Mouse (Mus musculus): ENCODE measurements around the gene Hspd1. TPM values are rescaled to one million over a fixed set of nuclear protein-coding genes. Genes with fewer than 3 reads are reported as not detected.

Gene Hspd1
- polyA plus RNA-seq, 1 experiment, result 38.9 TPM

DNA sequence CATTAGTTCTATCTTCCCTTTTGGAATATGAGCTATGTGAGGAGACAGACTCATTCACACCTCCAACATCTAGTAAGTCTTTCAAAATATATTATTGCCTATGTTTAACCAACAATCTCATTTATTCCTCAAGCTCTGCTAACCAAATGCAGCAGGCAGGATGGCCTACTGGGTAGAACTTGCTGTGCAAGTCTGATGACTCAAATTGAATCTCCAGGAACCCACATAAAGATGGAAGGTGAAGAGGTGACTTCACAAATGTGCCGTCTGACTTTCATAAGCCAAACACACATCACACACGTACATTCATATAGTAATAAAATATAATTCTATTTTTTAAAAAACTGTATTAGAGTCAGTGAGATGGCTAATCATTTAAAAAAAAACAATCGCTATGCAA lies 36.4 kb downstream of the Hspd1 start:
- WGBS, result 52% methylated on average over 3 of the region's 3 CpGs
- no peak for DNase-seq (ENCODE audit: low read depth, low spot score)

DNA sequence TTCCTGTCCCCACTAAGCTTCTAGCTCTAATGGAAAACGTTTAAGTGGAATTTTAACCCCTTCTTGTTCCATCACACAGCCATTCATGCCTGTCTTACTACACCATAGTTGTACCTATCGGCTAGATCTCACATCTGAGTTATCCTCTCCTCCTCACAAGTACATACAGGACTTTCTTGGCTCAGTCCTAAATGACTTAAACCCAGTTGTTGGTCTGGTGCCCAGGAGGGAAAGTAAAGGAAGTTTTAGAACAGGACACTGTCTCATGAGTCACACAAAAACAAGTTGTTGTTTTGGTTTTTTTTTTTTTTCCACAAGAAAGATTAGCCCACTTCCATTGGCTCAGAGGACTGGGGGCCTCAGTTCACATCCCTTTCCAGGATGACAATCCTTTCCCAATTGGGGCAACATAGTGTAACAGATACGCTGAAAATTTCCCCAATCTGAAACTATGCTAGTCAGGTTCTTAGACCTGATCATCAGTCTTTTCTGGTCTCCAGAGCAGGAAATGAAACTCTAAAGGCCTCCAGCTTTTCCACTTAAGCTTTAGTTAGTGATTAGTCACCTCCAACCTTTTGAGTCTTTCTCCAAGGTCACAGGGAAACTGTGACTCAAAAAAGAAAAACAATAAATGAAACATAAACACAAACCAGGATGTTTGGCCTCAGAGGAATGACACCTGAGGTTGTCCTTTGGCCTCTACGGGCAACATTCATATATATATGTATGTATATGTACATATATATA lies 39.0 kb downstream of the Hspd1 start:
- 59% methylated on average over 4 of the region's 4 CpGs for WGBS
- DNase-seq (ENCODE audit: low read depth, low spot score), result no peak

DNA sequence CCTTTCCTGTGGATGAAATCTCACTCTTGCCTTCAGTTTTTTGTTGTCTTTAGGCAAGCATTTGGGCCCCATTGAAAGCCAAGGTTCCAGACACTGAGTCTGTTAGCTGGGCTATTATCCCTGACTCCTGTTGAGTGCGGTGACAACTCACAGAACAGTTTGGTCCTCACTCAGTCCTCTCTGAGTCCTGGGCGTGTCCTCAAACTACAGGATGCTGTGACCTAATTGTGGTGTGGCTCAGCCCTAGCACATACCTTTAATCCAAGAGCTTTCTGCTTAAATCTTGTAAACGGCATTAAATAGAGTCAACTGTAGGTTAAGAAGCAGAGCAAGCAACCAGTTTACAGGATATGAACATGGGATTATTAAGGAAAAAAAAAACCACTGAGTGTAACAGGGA lies 44.9 kb downstream of the Hspd1 start:
- no peak for DNase-seq (ENCODE audit: low read depth, low spot score)
- 76% methylated on average over 3 of the region's 3 CpGs for WGBS

GRCm38 (mm10) chr1:55042246-55042645 lies 45.8 kb downstream of the Hspd1 start:
- DNase-seq (ENCODE audit: low read depth, low spot score), result no peak
- 86% methylated on average over 1 of the region's 1 CpGs for WGBS

DNA sequence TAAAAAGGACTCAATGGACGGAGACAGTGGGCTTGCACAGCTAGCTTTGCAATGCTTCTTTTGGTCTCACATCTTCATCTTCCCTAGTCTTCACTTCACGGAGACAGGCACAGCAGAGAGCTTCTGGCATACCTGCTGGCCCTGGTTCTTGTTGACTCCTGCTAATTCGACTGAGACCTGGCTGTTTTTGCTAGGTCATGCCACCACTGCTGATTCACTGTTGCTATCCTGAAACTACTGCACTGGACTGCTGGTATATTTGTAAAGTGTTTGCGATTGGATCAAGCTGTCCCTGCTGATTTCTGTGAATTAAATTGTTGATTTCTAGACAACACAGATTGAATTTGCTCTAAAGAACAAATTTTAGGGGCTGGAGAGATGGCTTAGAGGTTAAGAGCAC lies 46.4 kb downstream of the Hspd1 start:
- WGBS, result 89% methylated on average over 4 of the region's 4 CpGs
- DNase-seq (ENCODE audit: low read depth, low spot score), result no peak

GRCm38 (mm10) chr1:55039944-55040343 lies 48.1 kb downstream of the Hspd1 start:
- WGBS, result 92% methylated on average over 1 of the region's 1 CpGs
- no peak for DNase-seq (ENCODE audit: low read depth, low spot score)

DNA sequence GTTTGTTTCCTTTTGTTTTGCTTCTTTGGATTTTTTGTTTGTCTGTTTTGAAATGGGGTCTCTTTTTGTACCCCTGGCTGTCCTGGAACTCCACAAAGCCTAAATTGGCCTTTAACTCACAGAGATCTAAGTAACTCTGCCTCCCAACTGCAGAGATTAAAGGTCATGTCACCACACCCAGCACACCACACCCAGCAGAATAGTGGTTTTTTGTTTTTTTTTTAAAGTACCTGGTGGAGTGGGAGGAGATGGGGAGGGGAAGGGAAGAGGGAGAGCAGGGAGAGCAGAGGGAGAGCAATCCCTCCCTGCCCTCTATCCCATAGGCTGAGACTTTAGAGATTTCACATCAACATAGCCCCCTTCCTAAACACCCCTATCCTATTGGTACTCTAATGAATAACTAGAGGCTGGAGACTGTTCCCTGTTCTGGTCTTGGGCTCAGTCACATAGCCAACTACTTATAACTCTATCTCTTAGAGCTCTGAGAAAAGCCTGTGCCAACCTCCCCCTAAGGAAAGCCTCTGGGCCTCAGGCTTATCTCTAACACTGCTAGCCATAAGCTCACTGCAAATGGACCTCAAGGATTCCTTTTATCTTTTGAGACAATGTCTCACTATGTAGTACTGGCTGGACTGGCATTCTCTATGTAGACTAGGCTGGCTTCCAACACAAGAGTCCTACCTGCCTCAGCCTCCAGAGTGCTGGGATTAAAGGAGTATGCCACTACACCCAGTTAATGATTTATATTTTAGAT lies 56.8 kb downstream of the Hspd1 start:
- no peak for DNase-seq (ENCODE audit: low read depth, low spot score)

DNA sequence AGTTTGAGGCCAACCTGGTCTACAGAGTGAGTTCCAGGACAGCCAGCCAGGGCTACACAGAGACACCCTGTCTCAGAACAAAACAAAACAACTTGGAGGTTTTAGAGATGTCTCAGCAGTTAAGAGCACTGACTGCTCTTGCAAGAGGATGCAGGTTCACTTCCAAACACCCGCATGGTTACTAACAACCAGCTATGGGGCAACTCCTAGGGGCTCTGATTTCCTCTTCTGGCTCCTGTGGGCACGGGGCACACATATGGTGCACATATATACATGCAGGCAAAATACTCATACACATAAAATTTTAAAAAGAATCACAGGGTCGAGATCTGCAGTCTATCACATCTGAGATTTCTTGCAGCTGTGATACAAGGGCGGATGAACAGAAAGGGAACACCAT lies 58.6 kb downstream of the Hspd1 start:
- no peak for DNase-seq (ENCODE audit: low read depth, low spot score)
- WGBS, result 75% methylated on average over 4 of the region's 4 CpGs

DNA sequence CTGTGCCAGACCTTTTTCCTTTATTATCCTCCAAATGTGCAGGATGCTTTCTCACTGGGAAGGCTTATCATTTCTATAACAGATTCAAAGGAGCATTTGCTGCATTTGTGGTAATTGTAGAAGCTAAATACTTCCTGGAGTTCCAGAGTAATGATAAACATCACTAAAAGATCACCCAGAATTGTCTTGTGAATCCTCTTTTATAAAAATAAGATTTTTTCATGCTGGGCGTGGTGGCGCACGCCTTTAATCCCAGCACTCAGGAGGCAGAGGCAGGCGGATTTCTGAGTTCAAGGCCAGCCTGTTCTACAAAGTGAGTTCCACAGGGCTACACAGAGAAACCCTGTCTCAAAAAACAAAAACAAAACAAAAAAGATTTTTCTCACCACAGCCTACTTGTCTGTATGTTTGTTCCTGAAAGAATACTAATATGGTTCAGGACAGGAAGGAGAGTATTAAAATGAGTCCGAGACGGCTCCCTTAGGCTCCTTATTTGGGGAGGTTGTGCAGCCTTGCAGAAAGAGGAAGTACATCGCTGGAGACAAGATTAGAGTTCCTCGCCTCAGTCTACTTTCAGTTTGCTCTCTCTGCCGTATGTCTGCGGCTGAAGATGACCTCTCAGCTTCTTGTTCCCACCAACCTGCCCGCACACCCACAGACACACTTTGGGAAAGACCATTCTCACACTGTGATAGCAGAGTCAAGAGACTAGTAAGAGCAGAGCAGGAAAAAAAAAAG lies 59.4 kb downstream of the Hspd1 start:
- 65% methylated on average over 11 of the region's 11 CpGs for WGBS
- DNase-seq (ENCODE audit: low read depth, low spot score), result no peak

DNA sequence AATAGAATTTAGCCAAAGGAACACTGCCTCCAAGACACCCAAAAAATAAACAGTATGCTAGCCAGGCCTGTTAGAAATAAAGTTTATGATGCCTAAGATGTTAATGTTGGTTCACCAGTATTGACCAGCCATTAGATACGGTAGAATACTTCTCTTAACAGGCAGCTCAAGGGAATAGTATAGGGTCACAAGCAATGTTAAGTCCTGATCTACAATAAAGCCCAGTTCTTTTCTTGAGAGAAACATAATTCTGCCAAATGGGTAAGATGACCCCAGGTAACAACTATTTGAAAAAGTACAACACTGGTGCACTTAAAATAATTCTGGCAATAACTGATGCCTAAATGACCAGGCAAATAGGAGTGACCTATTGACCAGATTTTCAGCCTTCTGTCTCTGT lies 60.1 kb downstream of the Hspd1 start:
- DNase-seq (ENCODE audit: low read depth, low spot score), result no peak

More for the DNA sequence above, 60.1 kb downstream of the Hspd1 start:
- WGBS, result 69% methylated on average over 1 of the region's 1 CpGs

Other genes starting within 250 kb of the Hspd1 start
- gene Ankrd44, start 161.9 kb downstream of the Hspd1 start, polyA plus RNA-seq (2012; rRNA removed), result 7.1 and 11.2 TPM in 2 replicates
- gene Sf3b1, start 60.8 kb downstream of the Hspd1 start, polyA plus RNA-seq (2012; rRNA removed), result 29.4 and 42.6 TPM in 2 replicates
- 7.8 and 10.2 TPM in 2 replicates for gene Coq10b, start 35.5 kb downstream of the Hspd1 start, polyA plus RNA-seq (2012; rRNA removed)
- 30.4 and 31.1 TPM in 2 replicates for gene Hspe1, start 111 bp downstream of the Hspd1 start, polyA plus RNA-seq (2012; rRNA removed)
- gene Mob4, start 43.0 kb upstream of the Hspd1 start, polyA plus RNA-seq (2012; rRNA removed), result 11.0 and 11.3 TPM in 2 replicates
- 1.5 TPM in 2 replicates for gene Rftn2, start 138.5 kb upstream of the Hspd1 start, polyA plus RNA-seq (2012; rRNA removed)
- 1.4 and 2.1 TPM in 2 replicates for gene Mars2, start 148.9 kb upstream of the Hspd1 start, polyA plus RNA-seq (2012; rRNA removed)